In the genomic region with DNA sequence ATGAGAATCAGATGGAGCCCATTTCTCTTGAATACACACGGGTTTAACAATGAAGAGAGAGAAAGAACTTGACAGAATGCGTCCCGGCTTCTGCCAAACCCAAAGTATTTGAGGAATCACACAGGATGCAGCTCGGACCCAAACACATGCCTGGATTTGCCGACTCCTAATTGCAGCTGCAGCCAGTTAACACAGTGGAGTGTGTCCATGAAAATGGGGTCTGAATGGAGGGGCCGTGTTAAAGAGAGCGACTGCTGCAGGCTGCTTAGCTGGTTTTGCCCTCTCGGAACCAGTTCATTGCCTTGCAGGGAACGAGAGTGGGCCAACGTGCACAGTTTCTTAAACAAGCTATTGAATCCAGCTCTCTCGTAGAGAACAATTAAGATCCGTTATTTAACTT, we compare ENCODE assay signal across 19 mouse cellular contexts.
"Had no signal": no experiment of that assay in that cellular context is flagged by ENCODE, and none has a peak within 500 bp of the region (broad histone marks: within the 10 kb centered on the region; RNA-seq: fewer than 3 reads in every experiment).

No protein-coding gene starts in this region.

- DNase-seq: kidney, adult 9 months; kidney, postnatal 14 days; kidney, postnatal 4 days; left cerebral cortex, postnatal 4 days; liver, postnatal 0 days; lung, embryonic 14.5 days; retina, postnatal 1 day; right cerebral cortex, postnatal 25 days; spleen, adult 18-20 months; thymus, postnatal 25 days had no signal

- H3K4me1 ChIP-seq: limb, embryonic 12.5 days; megakaryocyte, embryonic 14.5 days; midbrain, embryonic 15.5 days; stomach, embryonic 15.5 days had no signal

- H3K27me3 ChIP-seq: limb, embryonic 12.5 days; limb, embryonic 15.5 days; midbrain, embryonic 15.5 days; stomach, embryonic 15.5 days had no signal

- H3K9me3 ChIP-seq: limb, embryonic 12.5 days; limb, embryonic 15.5 days; megakaryocyte, embryonic 14.5 days; midbrain, embryonic 15.5 days; stomach, embryonic 15.5 days had no signal

- H3K4me2 ChIP-seq: limb, embryonic 12.5 days; limb, embryonic 15.5 days; liver, embryonic 11.5 days; lung, embryonic 14.5 days; midbrain, embryonic 11.5 days; midbrain, embryonic 15.5 days; stomach, embryonic 15.5 days had no signal

- H3K36me3 ChIP-seq: limb, embryonic 12.5 days; limb, embryonic 15.5 days; midbrain, embryonic 15.5 days; stomach, embryonic 15.5 days had no signal

- H3K9ac ChIP-seq: limb, embryonic 12.5 days; limb, embryonic 15.5 days; liver, embryonic 14.5 days; liver, postnatal 0 days; lung, embryonic 14.5 days; midbrain, embryonic 15.5 days; stomach, embryonic 15.5 days had no signal

- H3K4me3 ChIP-seq: limb, embryonic 12.5 days; limb, embryonic 15.5 days; megakaryocyte, embryonic 14.5 days; midbrain, embryonic 15.5 days; stomach, embryonic 15.5 days had no signal

- ATAC-seq: liver, postnatal 0 days; lung, postnatal 0 days; midbrain, embryonic 15.5 days had no signal

- H3K27ac ChIP-seq: limb, embryonic 12.5 days; limb, embryonic 15.5 days; liver, embryonic 14.5 days; midbrain, embryonic 15.5 days; stomach, embryonic 15.5 days had no signal
